Mouse (Mus musculus) neural tube, embryonic 14.5 days (tissue): ENCODE results near the gene Msmp. TPM values are rescaled to one million over a fixed set of nuclear protein-coding genes. Genes with fewer than 3 reads are reported as not detected.
"Not testable (repeated sequence)": the region's sequence is repeated elsewhere in the genome, so short reads cannot be mapped to it uniquely, and the experiment has no call there.

Experiments used
- ATAC-seq: fragments of 200-750 bp; cut with Nextera tagmentation; 2 replicates; pipeline ENCODE4 v1.8.0; 2017; ENCODE audit warnings: low read depth, mild to moderate bottlenecking, moderate TSS enrichment, moderate library complexity
- H3K27ac ChIP-seq: fragments of 300-500 bp; sonication (generic); 2 replicates; pipeline ENCODE4 v1.5.1; 2014; ENCODE audit warnings: low read depth, mild to moderate bottlenecking, control low read depth, low read length, moderate library complexity, mixed read lengths
- H3K27me3 ChIP-seq: fragments of 300-500 bp; sonication (generic); 2 replicates; pipeline ENCODE4 v1.6.1; 2014; ENCODE audit warnings: low read length; ENCODE audit not compliant: control insufficient read depth, insufficient read depth
- H3K36me3 ChIP-seq: fragments of 300-500 bp; sonication (generic); 2 replicates; pipeline ENCODE4 v1.6.1; 2014; ENCODE audit warnings: low read length, mixed read lengths; ENCODE audit not compliant: control insufficient read depth, insufficient read depth
- H3K4me1 ChIP-seq: fragments of 300-500 bp; sonication (generic); 2 replicates; pipeline ENCODE4 v1.6.1; 2014; ENCODE audit warnings: low read length; ENCODE audit not compliant: control insufficient read depth, insufficient read depth
- H3K4me2 ChIP-seq: fragments of 300-500 bp; sonication (generic); 2 replicates; pipeline ENCODE4 v1.6.1; 2014; ENCODE audit warnings: mild to moderate bottlenecking, low read depth, low read length, control low read depth
- H3K4me3 ChIP-seq: fragments of 300-500 bp; sonication (generic); 2 replicates; pipeline ENCODE4 v1.5.1; 2014; ENCODE audit warnings: low read depth, low read length, control low read depth, mixed read lengths
- H3K9ac ChIP-seq: fragments of 300-500 bp; sonication (generic); replicated peaks from 2 replicates; pipeline ENCODE4 v1.6.1; 2014; ENCODE audit warnings: low read depth, mild to moderate bottlenecking, control low read depth, low read length, mixed read lengths
- H3K9me3 ChIP-seq: fragments of 300-500 bp; sonication (generic); 2 replicates; pipeline ENCODE4 v1.6.1; 2016; ENCODE audit warnings: low read length; ENCODE audit not compliant: control insufficient read depth
- WGBS: fragments of 180-500 bp; shearing (Covaris S2); extraction: QIAGEN DNeasy Blood & Tissue Kit; methylation state at CpG from one replicate; pipeline ENCODE4 v1.1.7; 2014; 5-methylcytosine and 5-hydroxymethylcytosine counted together
- polyA plus RNA-seq: library from polyadenylated mRNA; unstranded; fragments of >200 nt; fragmentation: Nextera tagmentation; extraction: Ambion mirVana; gene quantifications from 2 replicates; pipeline ENCODE4 v1.2.1, GENCODE M21; 2014

The Msmp gene
- polyA plus RNA-seq, 1 experiment from 2014 or later = not detected

GRCm38 (mm10) chr4:43598200-43598599, 13.9 kb upstream of the Msmp start:
- Histone ChIP-seq H3K4me2 (no peak overlapping the region), H3K4me3 (no peak overlapping the region), H3K9me3 (no peaks in the 10 kb centered on the region), H3K36me3 (no peaks in the 10 kb centered on the region), H3K27ac (no peak overlapping the region), H3K27me3 (no peaks in the 10 kb centered on the region), H3K9ac (no peak overlapping the region), H3K4me1 (no peaks in the 10 kb centered on the region)
- WGBS = 85% methylated on average over 4 of the region's 4 CpGs
- no peak for ATAC-seq

GRCm38 (mm10) chr4:43596597-43596996, 12.3 kb upstream of the Msmp start:
- not testable (repeated sequence) for H3K9me3 ChIP-seq, H3K4me3 ChIP-seq, H3K4me2 ChIP-seq, ATAC-seq, H3K9ac ChIP-seq, H3K27me3 ChIP-seq, H3K27ac ChIP-seq, H3K36me3 ChIP-seq, H3K4me1 ChIP-seq
- 89% methylated on average over 2 of the region's 2 CpGs for whole genome bisulfite sequencing

DNA sequence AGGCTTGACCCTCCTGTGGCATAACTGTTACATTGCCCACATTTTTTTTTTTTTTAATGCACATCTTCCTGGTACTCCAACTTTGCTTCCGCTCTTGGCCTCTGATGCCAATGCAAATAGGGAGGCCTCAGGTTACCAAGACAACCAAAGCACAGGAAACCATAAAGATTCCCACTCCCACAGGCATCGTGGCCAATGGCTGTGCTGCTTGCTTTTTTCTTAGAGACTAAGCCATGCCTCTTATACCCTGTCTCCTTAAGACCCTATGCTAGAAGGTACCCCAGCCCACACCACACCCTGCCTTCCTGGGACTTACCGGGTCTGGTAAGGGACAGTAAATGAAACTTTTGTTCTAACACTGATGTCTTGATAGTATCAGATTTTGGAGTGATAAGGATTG, 9.2 kb upstream of the Msmp start:
- H3K4me2 ChIP-seq = no peak overlapping the region
- 56% methylated on average over 3 of the region's 3 CpGs for WGBS

DNA sequence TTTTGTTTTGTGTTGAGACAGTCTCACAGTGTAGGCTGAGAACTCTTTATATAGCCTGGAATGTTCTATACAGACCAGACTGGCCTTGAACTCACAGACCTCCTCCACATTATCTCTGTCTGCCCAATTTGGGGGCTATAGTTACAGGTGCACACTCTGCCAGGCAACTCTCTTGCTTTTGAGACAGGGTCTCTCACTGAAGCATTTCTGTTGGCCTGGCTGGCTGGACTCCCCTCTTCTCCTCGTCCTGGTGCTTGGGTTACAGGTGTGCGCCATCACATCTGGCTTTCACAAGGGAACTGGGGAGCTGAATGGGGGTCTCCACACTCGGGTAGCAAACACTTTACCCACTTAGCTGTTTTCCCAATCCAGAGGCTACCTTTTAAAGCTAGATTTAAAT, 7.7 kb upstream of the Msmp start:
- ATAC-seq = no peak
- Histone ChIP-seq H3K36me3 (no peaks in the 10 kb centered on the region), H3K9me3 (no peaks in the 10 kb centered on the region), H3K27me3 (no peaks in the 10 kb centered on the region), H3K4me1 (no peaks in the 10 kb centered on the region), H3K4me3 (no peak overlapping the region), H3K27ac (no peak overlapping the region), H3K9ac (no peak overlapping the region), H3K4me2 (no peak overlapping the region)
- 82% methylated on average over 3 of the region's 3 CpGs for WGBS

More for the DNA sequence above, 9.2 kb upstream of the Msmp start:
- H3K27ac ChIP-seq = no peak overlapping the region
- no peak for ATAC-seq
- H3K4me1 ChIP-seq = no peaks in the 10 kb centered on the region
- no peak overlapping the region for H3K9ac ChIP-seq
- no peaks in the 10 kb centered on the region for H3K36me3 ChIP-seq
- H3K27me3 ChIP-seq = no peaks in the 10 kb centered on the region
- no peak overlapping the region for H3K4me3 ChIP-seq
- H3K9me3 ChIP-seq = no peaks in the 10 kb centered on the region

GRCm38 (mm10) chr4:43591543-43591942, 7.2 kb upstream of the Msmp start:
- no peak overlapping the region for H3K9ac ChIP-seq
- H3K4me3 ChIP-seq = no peak overlapping the region
- no peak for ATAC-seq
- WGBS = 69% methylated on average over 5 of the region's 5 CpGs
- no peaks in the 10 kb centered on the region for H3K4me1 ChIP-seq
- H3K4me2 ChIP-seq = no peak overlapping the region
- no peaks in the 10 kb centered on the region for H3K9me3 ChIP-seq
- no peaks in the 10 kb centered on the region for H3K27me3 ChIP-seq
- H3K27ac ChIP-seq = no peak overlapping the region
- no peaks in the 10 kb centered on the region for H3K36me3 ChIP-seq

- Histone ChIP-seq H3K4me3 (no peak overlapping the region), H3K4me2 (no peak overlapping the region), H3K9me3 (no peaks in the 10 kb centered on the region), H3K27me3 (no peaks in the 10 kb centered on the region), H3K9ac (no peak overlapping the region), H3K36me3 (peaks cover 10% of the 10 kb centered on the region), H3K4me1 (no peaks in the 10 kb centered on the region), H3K27ac (no peak overlapping the region)
- 70% methylated on average over 7 of the region's 7 CpGs for WGBS
- ATAC-seq = no peak
Observed at GRCm38 (mm10) chr4:43587681-43588080, 3.4 kb upstream of the Msmp start.

GRCm38 (mm10) chr4:43586411-43586810, 2.1 kb upstream of the Msmp start:
- no peaks in the 10 kb centered on the region for H3K27me3 ChIP-seq
- no peaks in the 10 kb centered on the region for H3K4me1 ChIP-seq
- H3K9ac ChIP-seq = no peak overlapping the region
- no peak overlapping the region for H3K27ac ChIP-seq
- no peak overlapping the region for H3K4me2 ChIP-seq
- H3K9me3 ChIP-seq = no peaks in the 10 kb centered on the region
- 79% methylated on average over 8 of the region's 8 CpGs for WGBS
- no peak for ATAC-seq
- no peak overlapping the region for H3K4me3 ChIP-seq
- H3K36me3 ChIP-seq = peaks cover 21% of the 10 kb centered on the region

GRCm38 (mm10) chr4:43585682-43586081, 1.4 kb upstream of the Msmp start:
- H3K27ac ChIP-seq = no peak overlapping the region
- H3K9me3 ChIP-seq = no peaks in the 10 kb centered on the region
- 60% methylated on average over 10 of the region's 10 CpGs for WGBS
- no peak overlapping the region for H3K4me3 ChIP-seq
- H3K36me3 ChIP-seq = peaks cover 22% of the 10 kb centered on the region
- H3K4me1 ChIP-seq = no peaks in the 10 kb centered on the region
- ATAC-seq = no peak
- no peaks in the 10 kb centered on the region for H3K27me3 ChIP-seq
- H3K4me2 ChIP-seq = no peak overlapping the region
- H3K9ac ChIP-seq = no peak overlapping the region

DNA sequence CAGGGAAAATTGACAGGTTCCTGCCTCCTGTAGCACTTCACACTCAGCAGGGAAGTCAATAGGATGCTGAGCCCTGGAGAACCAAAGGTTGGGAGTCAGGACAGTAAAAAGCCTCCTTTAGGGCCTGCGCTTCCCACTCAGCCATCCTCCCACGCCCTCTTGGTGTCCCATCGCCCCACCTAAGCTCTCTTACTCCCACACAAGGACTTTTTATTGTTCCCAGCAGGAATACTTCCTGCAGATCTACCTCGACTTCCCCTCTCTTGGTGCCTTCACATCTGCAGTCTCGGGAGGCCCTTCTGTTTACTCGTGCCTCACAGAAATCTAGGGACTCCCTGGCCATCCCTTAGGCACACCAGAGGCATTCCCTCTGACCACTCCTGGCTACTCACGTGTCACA, 873 bp downstream of the Msmp start:
- Histone ChIP-seq H3K27me3 (no peaks in the 10 kb centered on the region), H3K27ac (no peak overlapping the region), H3K36me3 (peaks cover 22% of the 10 kb centered on the region), H3K4me1 (peaks cover 7% of the 10 kb centered on the region), H3K9me3 (no peaks in the 10 kb centered on the region), H3K4me2 (no peak overlapping the region), H3K9ac (no peak overlapping the region), H3K4me3 (no peak overlapping the region)
- 73% methylated on average over 7 of the region's 7 CpGs for WGBS
- ATAC-seq = no peak

- 96% methylated on average over 5 of the region's 5 CpGs for WGBS
- no peak for ATAC-seq
- Histone ChIP-seq H3K27me3 (no peaks in the 10 kb centered on the region), H3K9me3 (no peaks in the 10 kb centered on the region), H3K27ac (no peak overlapping the region), H3K36me3 (peaks cover 22% of the 10 kb centered on the region), H3K4me3 (no peak overlapping the region), H3K4me1 (peaks cover 14% of the 10 kb centered on the region), H3K4me2 (no peak overlapping the region), H3K9ac (no peak overlapping the region)
Observed at GRCm38 (mm10) chr4:43582241-43582640, 2.1 kb downstream of the Msmp start.
